Mouse (Mus musculus) granulocyte monocyte progenitor cell, adult 5-6 weeks (primary cell): ENCODE measurements around the gene Gper1. TPM values are rescaled to one million over a fixed set of nuclear protein-coding genes. Genes with fewer than 3 reads are reported as not detected.

Experiments used
- total RNA-seq, 2 experiments: library from RNA; stranded (forward) in 1 of 2; stranded (reverse) in 1 of 2; fragments of 200-712, 200-1000 nt in 1 of 2; fragments of >200 nt in 1 of 2; fragmentation: Nextera tagmentation in 1 of 2; gene quantifications; 2 replicates each; pipeline ENCODE4 v1.2.3; 2014 to 2017

Gene Gper1
- total RNA-seq, 2 experiments from 2014 or later: not detected

Other genes starting within 250 kb of the Gper1 start
- gene Sun1, start 222.5 kb upstream of the Gper1 start, total RNA-seq (2014; fragmentation: Nextera tagmentation): 33.4 and 43.0 TPM in 2 replicates
- 23.3 and 33.9 TPM in 2 replicates for gene Sun1, start 222.5 kb upstream of the Gper1 start, total RNA-seq (2017)
- 43.8 and 51.8 TPM in 2 replicates for gene Get4, start 170.8 kb upstream of the Gper1 start, total RNA-seq (2014; fragmentation: Nextera tagmentation)
- gene Get4, start 170.8 kb upstream of the Gper1 start, total RNA-seq (2017): 17.9 and 30.5 TPM in 2 replicates
- gene Adap1, start 97.5 kb upstream of the Gper1 start, total RNA-seq (2014; fragmentation: Nextera tagmentation): 46.5 and 63.5 TPM in 2 replicates
- gene Adap1, start 97.5 kb upstream of the Gper1 start, total RNA-seq (2017): 39.4 and 53.9 TPM in 2 replicates
- 29.2 and 60.1 TPM in 2 replicates for gene Cox19, start 71.7 kb upstream of the Gper1 start, total RNA-seq (2014; fragmentation: Nextera tagmentation)
- gene Cox19, start 71.7 kb upstream of the Gper1 start, total RNA-seq (2017): 31.4 and 35.9 TPM in 2 replicates
- not detected in 2 replicates for gene Cyp2w1, start 70.5 kb upstream of the Gper1 start, total RNA-seq (2014; fragmentation: Nextera tagmentation)
- not detected in 2 replicates for gene Cyp2w1, start 70.5 kb upstream of the Gper1 start, total RNA-seq (2017)
- 5.0 and 7.3 TPM in 2 replicates for gene Gpr146, start 45.5 kb upstream of the Gper1 start, total RNA-seq (2014; fragmentation: Nextera tagmentation)
- 4.0 and 5.4 TPM in 2 replicates for gene Gpr146, start 45.5 kb upstream of the Gper1 start, total RNA-seq (2017)
- gene C130050O18Rik, start 17.9 kb upstream of the Gper1 start, total RNA-seq (2014; fragmentation: Nextera tagmentation): 0.53 and 5.8 TPM in 2 replicates
- gene C130050O18Rik, start 17.9 kb upstream of the Gper1 start, total RNA-seq (2017): 1.4 and 3.6 TPM in 2 replicates
- 25.0 and 44.6 TPM in 2 replicates for gene 3110082I17Rik, start 37.4 kb downstream of the Gper1 start, total RNA-seq (2014; fragmentation: Nextera tagmentation)
- gene 3110082I17Rik, start 37.4 kb downstream of the Gper1 start, total RNA-seq (2017): 52.1 and 54.1 TPM in 2 replicates
- gene Zfand2a, start 61.4 kb downstream of the Gper1 start, total RNA-seq (2014; fragmentation: Nextera tagmentation): 7.8 and 14.9 TPM in 2 replicates
- 13.0 and 20.6 TPM in 2 replicates for gene Zfand2a, start 61.4 kb downstream of the Gper1 start, total RNA-seq (2017)
- not detected in 2 replicates for gene Uncx, start 120.3 kb downstream of the Gper1 start, total RNA-seq (2014; fragmentation: Nextera tagmentation)
- gene Uncx, start 120.3 kb downstream of the Gper1 start, total RNA-seq (2017): not detected in 2 replicates